Mouse (Mus musculus): ENCODE measurements around the gene E2f7. TPM values are rescaled to one million over a fixed set of nuclear protein-coding genes. Genes with fewer than 3 reads are reported as not detected.

E2f7 gene
- polyA plus RNA-seq, 1 experiment, result 1.2 TPM

GRCm38 (mm10) chr10:110832336-110832735 lies 87.1 kb downstream of the E2f7 start:
- no peak for DNase-seq (ENCODE audit: low read depth, low spot score)
- 58% methylated on average over 6 of the region's 6 CpGs for WGBS

GRCm38 (mm10) chr10:110835115-110835806 lies 90.0 kb downstream of the E2f7 start:
- DNase-seq (ENCODE audit: low read depth, low spot score), result no peak
- WGBS, result 67% methylated on average over 6 of the region's 6 CpGs

Other genes with a start within 250 kb of the E2f7 start
- gene Csrp2, start 174.3 kb downstream of the E2f7 start, polyA plus RNA-seq (2012; rRNA removed), result 90.5 and 109 TPM in 2 replicates

Measured in large intestine, adult 2 months (tissue).